Mouse (Mus musculus): Measurements from ENCODE around the gene Vps25. TPM values are rescaled to one million over a fixed set of nuclear protein-coding genes. Genes with fewer than 3 reads are reported as not detected.

The Vps25 gene
- polyA plus RNA-seq, 1 experiment, result 141 TPM

DNA sequence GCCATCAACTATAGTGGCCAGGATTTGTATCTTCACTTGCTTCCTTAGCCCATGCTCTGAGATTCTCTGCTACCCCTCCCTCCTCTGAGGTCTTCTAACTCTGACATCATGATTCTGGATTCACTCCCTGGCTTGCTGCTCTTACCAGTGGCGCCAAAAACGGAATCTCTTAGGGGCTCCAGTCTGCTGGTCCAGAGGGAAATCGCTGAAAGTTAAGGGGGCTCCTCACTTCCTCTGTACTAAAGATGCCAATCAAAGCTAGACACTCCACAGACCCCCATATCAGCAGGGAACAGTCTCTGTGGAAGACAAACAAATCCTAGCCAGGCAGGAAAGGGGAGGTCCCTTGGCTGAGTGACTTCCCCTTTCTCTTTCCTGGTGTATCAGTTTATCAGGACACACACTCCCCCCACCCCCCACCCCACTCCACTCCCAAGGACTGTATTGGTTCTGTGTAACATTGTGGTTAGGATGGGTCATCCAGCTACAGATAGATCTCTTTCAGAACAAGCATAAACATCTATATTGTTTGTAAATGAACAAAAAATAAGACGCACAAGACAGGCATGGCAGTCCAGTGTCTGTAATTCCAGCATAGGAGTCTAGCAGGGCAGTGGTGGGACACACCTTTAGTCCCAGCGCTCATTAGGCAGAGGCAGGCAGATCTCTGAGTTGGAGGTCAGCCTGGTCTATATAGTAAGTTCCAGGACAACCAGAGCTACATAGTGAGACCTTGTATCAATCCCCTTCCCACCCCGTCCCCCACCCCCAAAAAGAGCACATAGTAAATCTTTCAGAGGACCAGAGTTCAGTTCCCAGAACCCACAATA, 21.3 kb upstream of the Vps25 start:
- Histone ChIP-seq H3K4me1 (ENCODE audit: control insufficient read depth, insufficient read depth, insufficient read length, low read length) (peaks cover 11% of the 10 kb centered on the region), H3K4me3 (ENCODE audit: insufficient read depth, low read depth, low read length) (peak overlapping the region; percentile 53), H3K27ac (replicated peaks; ENCODE audit: low read depth, low read length) (peak overlapping the region; percentile 99)

DNA sequence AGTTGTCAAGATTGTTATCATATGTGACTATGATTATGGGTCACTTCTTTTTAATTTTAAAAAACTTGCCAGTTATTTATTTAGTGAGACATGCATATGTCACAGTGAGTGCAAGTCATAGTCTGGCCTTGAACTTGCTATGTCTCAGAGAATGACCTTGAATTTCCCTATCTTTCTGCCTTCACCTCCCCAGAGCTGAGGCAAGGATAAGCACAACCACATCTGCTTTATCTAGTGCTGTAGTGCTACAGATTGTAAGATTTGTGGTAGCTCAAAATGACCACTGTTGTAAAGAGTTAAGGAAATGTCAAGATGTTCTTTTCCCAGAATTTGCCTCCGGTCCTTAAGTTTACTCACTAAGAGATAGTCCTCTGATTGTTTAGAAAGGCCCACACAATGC, 20.3 kb upstream of the Vps25 start:
- H3K27ac ChIP-seq (replicated peaks; ENCODE audit: low read depth, low read length), result no peak overlapping the region
- H3K4me1 ChIP-seq (ENCODE audit: control insufficient read depth, insufficient read depth, insufficient read length, low read length), result peaks cover 11% of the 10 kb centered on the region
- H3K4me3 ChIP-seq (ENCODE audit: insufficient read depth, low read depth, low read length), result no peak overlapping the region

DNA sequence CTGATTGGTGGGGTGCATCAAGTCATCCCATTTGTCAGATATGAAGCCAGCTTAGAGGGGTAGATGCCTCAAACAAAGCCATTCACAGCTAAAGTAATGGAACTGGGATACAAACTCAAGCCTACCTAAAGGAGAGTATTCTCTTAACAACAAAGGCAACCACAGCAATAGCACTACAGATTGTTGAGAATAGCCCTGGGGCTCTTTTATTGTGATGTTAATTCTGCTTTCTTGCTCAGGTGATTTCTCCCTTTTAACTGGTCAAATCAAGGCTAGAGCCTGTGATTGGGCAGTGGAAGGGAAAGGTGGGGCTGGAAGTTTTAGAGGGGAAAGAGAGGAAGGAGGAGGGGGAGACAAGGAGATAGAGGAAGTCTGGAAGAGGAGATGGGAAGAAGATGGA, 19.4 kb upstream of the Vps25 start:
- no peak overlapping the region for H3K4me3 ChIP-seq (ENCODE audit: insufficient read depth, low read depth, low read length)
- H3K27ac ChIP-seq (replicated peaks; ENCODE audit: low read depth, low read length), result no peak overlapping the region
- peaks cover 10% of the 10 kb centered on the region for H3K4me1 ChIP-seq (ENCODE audit: control insufficient read depth, insufficient read depth, insufficient read length, low read length)

- no peak overlapping the region for H3K27ac ChIP-seq (replicated peaks; ENCODE audit: low read depth, low read length)
- H3K4me3 ChIP-seq (ENCODE audit: insufficient read depth, low read depth, low read length), result no peak overlapping the region
- H3K4me1 ChIP-seq (ENCODE audit: control insufficient read depth, insufficient read depth, insufficient read length, low read length), result no peaks in the 10 kb centered on the region; the same call in 1 of the 2 replicates
These were observed 18.1 kb upstream of the Vps25 start for GRCm38 (mm10) chr11:101235429-101235828.

GRCm38 (mm10) chr11:101236782-101237181, 16.7 kb upstream of the Vps25 start:
- Histone ChIP-seq H3K27ac (replicated peaks; ENCODE audit: low read depth, low read length) (no peak overlapping the region), H3K4me1 (ENCODE audit: control insufficient read depth, insufficient read depth, insufficient read length, low read length) (no peaks in the 10 kb centered on the region; the same call in 1 of the 2 replicates)

GRCm38 (mm10) chr11:101238071-101238647, 15.3 kb upstream of the Vps25 start:
- H3K4me1 ChIP-seq (ENCODE audit: control insufficient read depth, insufficient read depth, insufficient read length, low read length), result no peaks in the 10 kb centered on the region
- no peak overlapping the region for H3K4me3 ChIP-seq (ENCODE audit: insufficient read depth, low read depth, low read length)
- H3K27ac ChIP-seq (replicated peaks; ENCODE audit: low read depth, low read length), result peak overlapping the region; percentile 8; the same call in 1 of the 2 replicates

More at GRCm38 (mm10) chr11:101236782-101237181, 16.7 kb upstream of the Vps25 start:
- H3K4me3 ChIP-seq (ENCODE audit: insufficient read depth, low read depth, low read length), result no peak overlapping the region

DNA sequence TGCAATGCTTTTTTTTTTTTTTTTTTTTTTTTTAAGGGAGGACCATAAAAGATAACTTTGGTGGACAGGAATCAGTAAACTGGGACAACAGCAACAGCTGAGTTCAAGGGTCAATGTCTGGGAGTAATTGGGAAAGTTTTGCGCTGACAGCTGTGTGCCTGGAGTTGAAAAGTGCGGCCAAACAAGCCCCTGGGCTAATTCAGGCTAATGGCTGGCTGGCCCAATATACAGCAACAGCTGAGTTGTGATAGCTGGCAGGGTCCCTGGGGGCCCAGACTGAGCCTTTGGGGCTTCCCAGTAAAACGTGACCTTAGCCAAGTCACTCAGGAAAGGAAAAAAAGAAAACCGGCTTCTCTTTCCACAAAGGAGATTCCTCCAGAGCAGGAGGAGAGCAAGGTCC, 8.4 kb upstream of the Vps25 start:
- Histone ChIP-seq H3K4me1 (ENCODE audit: control insufficient read depth, insufficient read depth, insufficient read length, low read length) (peaks cover 10% of the 10 kb centered on the region), H3K4me3 (ENCODE audit: insufficient read depth, low read depth, low read length) (peak overlapping the region; percentile 97; the same call in 1 of the 2 replicates), H3K27ac (replicated peaks; ENCODE audit: low read depth, low read length) (peak overlapping the region; percentile 95)

DNA sequence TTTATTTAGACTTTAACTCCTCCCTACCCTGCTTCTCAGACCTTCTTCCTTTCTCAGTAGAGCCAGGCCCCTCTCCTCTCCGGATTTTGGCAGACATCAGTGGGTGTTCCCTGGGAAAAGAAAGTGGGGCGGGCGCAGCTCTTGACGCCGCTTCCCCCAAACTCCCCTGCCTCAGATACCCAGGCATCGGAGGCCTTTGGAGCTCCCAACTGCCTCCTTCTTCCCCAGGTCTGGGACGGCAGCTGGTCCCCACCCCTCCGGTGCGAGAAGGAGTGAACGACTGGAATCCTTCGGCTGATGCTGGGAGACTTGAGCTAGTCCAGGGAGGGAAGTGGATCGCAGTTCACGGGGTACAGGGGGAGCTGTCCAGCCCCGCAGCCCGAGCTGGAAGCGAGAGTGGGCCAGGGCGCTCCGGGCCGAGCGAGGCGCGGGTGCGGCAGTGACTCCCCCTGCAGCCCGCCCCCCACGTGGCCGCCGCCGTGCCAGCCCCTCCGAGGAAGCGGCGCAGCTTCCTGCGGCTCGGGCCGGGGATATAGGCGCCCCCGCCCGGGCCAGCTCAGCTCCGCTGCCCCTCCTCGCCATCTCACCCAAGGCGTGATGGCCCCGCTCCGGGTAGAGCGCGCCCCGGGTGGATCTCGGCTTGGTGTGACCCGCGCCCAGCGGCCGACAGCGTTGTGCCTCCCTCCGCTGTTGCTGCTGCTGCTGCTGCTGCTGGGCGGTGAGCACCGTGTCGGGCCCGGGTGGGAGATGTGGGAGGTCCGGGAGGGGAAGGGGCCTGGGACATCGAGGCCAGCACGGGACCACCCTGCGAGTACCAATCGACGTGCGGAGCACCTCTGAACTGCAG, 7.4 kb upstream of the Vps25 start, which contains the start of gene Ramp2:
Ramp2 (plus strand) TSS at position 174 of the 847 bp plus-strand sequence.
- H3K27ac ChIP-seq (replicated peaks; ENCODE audit: low read depth, low read length), result peak within 1 kb of the TSS; percentile 95

DNA sequence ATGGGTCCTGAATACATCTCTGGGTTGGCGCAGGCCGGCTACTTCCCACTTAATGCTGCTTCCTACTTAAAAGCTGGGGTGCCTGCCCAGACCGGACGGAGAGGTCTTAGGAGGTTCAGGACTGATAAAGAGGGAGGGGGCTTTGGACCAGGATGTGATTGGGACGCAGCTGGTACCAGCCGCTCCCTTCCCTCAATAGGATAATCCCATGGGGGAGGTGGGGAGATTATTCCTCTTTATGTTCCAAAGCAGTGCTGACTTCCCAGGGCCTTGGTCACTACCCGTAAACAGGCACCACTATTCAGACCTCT, 6.8 kb upstream of the Vps25 start:
- H3K4me3 ChIP-seq (ENCODE audit: insufficient read depth, low read depth, low read length), result peak overlapping the region; percentile 97
- peak overlapping the region; percentile 95 for H3K27ac ChIP-seq (replicated peaks; ENCODE audit: low read depth, low read length)
- peaks cover 10% of the 10 kb centered on the region for H3K4me1 ChIP-seq (ENCODE audit: control insufficient read depth, insufficient read depth, insufficient read length, low read length)

More for the DNA sequence above, 7.4 kb upstream of the Vps25 start, which contains the start of gene Ramp2:
- peak within 1 kb of the TSS; percentile 97 for H3K4me3 ChIP-seq (ENCODE audit: insufficient read depth, low read depth, low read length)
- H3K4me1 ChIP-seq (ENCODE audit: control insufficient read depth, insufficient read depth, insufficient read length, low read length), result peaks cover 10% of the 10 kb centered on the region

- peak overlapping the region; percentile 97 for H3K4me3 ChIP-seq (ENCODE audit: insufficient read depth, low read depth, low read length)
- peak overlapping the region; percentile 95 for H3K27ac ChIP-seq (replicated peaks; ENCODE audit: low read depth, low read length)
- H3K4me1 ChIP-seq (ENCODE audit: control insufficient read depth, insufficient read depth, insufficient read length, low read length), result peaks cover 10% of the 10 kb centered on the region
These were observed 5.9 kb upstream of the Vps25 start for GRCm38 (mm10) chr11:101247521-101248030.

DNA sequence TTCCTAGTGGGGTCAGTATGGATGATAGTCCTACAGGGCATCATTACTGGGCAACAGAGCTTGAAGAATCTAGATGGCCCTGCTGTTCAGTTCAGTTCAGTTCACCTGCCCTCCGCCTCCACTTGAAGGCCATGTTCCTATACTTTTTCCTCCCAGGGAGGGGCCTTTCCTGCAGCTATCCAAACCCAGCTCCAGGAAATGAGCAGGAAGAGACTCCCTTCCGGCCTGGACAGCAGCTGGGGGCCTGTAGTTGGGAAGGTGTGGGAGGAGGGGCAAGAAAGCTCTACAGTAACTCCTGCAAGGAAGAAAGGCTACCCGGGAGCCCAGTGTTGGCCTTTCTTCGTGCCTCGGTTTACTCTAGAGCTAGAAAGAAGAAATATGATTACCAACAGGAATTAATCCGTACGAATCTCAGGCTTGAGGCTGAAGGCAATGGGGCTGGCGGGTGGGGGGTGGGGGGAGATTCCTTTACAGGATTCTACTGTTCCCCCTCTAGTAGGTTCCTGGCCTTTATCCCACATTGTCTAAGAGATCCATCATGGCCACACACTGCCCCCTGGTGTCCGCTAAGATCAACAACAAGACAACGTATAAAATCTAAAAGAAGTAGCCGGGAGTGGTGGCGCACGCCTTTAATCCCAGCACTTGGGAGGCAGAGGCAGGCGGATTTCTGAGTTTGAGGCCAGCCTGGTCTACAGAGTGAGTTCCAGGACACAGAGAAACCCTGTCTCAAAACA, 5.1 kb upstream of the Vps25 start:
- peak overlapping the region; percentile 97 for H3K4me3 ChIP-seq (ENCODE audit: insufficient read depth, low read depth, low read length)
- peak overlapping the region; percentile 95 for H3K27ac ChIP-seq (replicated peaks; ENCODE audit: low read depth, low read length)
- peaks cover 12% of the 10 kb centered on the region for H3K4me1 ChIP-seq (ENCODE audit: control insufficient read depth, insufficient read depth, insufficient read length, low read length)

GRCm38 (mm10) chr11:101251031-101251430, 2.5 kb upstream of the Vps25 start:
- 0 out of 2 replicates have a peak, but pooled peaks cover 2% of the 10 kb centered on the region for H3K4me1 ChIP-seq (ENCODE audit: control insufficient read depth, insufficient read depth, insufficient read length, low read length)
- no peak overlapping the region for H3K27ac ChIP-seq (replicated peaks; ENCODE audit: low read depth, low read length)
- H3K4me3 ChIP-seq (ENCODE audit: insufficient read depth, low read depth, low read length), result no peak overlapping the region

- Histone ChIP-seq H3K4me3 (ENCODE audit: insufficient read depth, low read depth, low read length) (peak overlapping the region; percentile 57), H3K27ac (replicated peaks; ENCODE audit: low read depth, low read length) (peak overlapping the region; percentile 79), H3K4me1 (ENCODE audit: control insufficient read depth, insufficient read depth, insufficient read length, low read length) (0 out of 2 replicates have a peak, but pooled peaks cover 2% of the 10 kb centered on the region)
These were observed 566 bp upstream of the Vps25 start for GRCm38 (mm10) chr11:101252941-101253340.
